Mouse (Mus musculus) midbrain, embryonic 16.5 days (tissue): Measurements from ENCODE around the gene Gli1. TPM values are rescaled to one million over a fixed set of nuclear protein-coding genes. Genes with fewer than 3 reads are reported as not detected.
"Not testable (repeated sequence)": the region's sequence is repeated elsewhere in the genome, so short reads cannot be mapped to it uniquely, and the experiment has no call there.

Source experiments
- ATAC-seq: fragments of 200-750 bp; cut with Nextera tagmentation; 2 replicates; pipeline ENCODE4 v1.8.0; 2017; ENCODE audit warnings: moderate TSS enrichment
- H3K27ac ChIP-seq: fragments of 300-500 bp; sonication (generic); 2 replicates; pipeline ENCODE4 v1.5.1; 2014; ENCODE audit warnings: mild to moderate bottlenecking, low read length, mixed read lengths
- H3K27me3 ChIP-seq: fragments of 300-500 bp; sonication (generic); 2 replicates; pipeline ENCODE4 v1.6.1; 2014; ENCODE audit warnings: low read depth, low read length, mixed read lengths; ENCODE audit not compliant: control insufficient read depth, insufficient read depth
- H3K36me3 ChIP-seq: fragments of 300-500 bp; sonication (generic); 2 replicates; pipeline ENCODE4 v1.6.1; 2014; ENCODE audit warnings: mild to moderate bottlenecking, low read length, moderate library complexity, mixed read lengths; ENCODE audit not compliant: control insufficient read depth, insufficient read depth
- H3K4me1 ChIP-seq: fragments of 300-500 bp; sonication (generic); 2 replicates; pipeline ENCODE4 v1.6.1; 2014; ENCODE audit warnings: mild to moderate bottlenecking, low read length, mixed read lengths; ENCODE audit not compliant: control insufficient read depth, insufficient read depth
- H3K4me2 ChIP-seq: fragments of 300-500 bp; sonication (generic); 2 replicates; pipeline ENCODE4 v1.6.1; 2014; ENCODE audit warnings: mild to moderate bottlenecking, low read length, mixed read lengths
- H3K4me3 ChIP-seq: fragments of 300-500 bp; sonication (generic); 2 replicates; pipeline ENCODE4 v1.5.1; 2014; ENCODE audit warnings: low read depth, mild to moderate bottlenecking, low read length, moderate library complexity, mixed read lengths
- H3K9ac ChIP-seq: fragments of 300-500 bp; sonication (generic); 2 replicates; pipeline ENCODE4 v1.6.1; 2014; ENCODE audit warnings: low read depth, low read length, mixed read lengths
- H3K9me3 ChIP-seq: fragments of 300-500 bp; sonication (generic); replicated peaks from 2 replicates; pipeline ENCODE4 v1.6.1; 2014; ENCODE audit warnings: mild to moderate bottlenecking, low read length, mixed read lengths; ENCODE audit not compliant: control insufficient read depth, poor library complexity, severe bottlenecking
- WGBS: fragments of 180-500 bp; shearing (Covaris S2); extraction: QIAGEN DNeasy Blood & Tissue Kit; methylation state at CpG from one replicate; pipeline ENCODE4 v1.1.7; 2014; 5-methylcytosine and 5-hydroxymethylcytosine counted together
- polyA plus RNA-seq: library from polyadenylated mRNA; unstranded; fragments of >200 nt; fragmentation: Nextera tagmentation; extraction: Ambion mirVana; gene quantifications from 2 replicates; pipeline ENCODE4 v1.2.1, GENCODE M21; 2015

Gli1 gene
- polyA plus RNA-seq, 1 experiment from 2014 or later = 0.92 TPM

DNA sequence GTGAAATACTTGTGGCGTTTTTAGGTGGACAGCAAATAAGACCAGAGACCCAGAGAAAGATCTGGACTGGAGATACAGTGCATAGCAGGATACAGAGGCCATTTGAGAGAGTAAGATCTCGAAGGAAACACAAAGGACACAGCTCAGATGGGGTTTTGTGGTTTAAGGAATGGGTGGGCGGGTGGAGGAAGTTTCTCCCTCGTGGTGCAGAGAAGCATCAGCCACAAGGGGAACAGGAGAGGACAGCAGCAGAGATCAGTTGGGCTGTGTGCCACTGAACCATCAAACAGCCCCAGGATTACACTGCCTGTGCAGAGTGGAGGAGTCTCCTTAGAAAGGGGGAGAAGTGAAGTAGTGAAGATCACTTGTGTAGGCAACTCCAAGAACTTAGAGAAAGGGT lies 23.8 kb downstream of the Gli1 start:
- H3K9me3 ChIP-seq = no peaks in the 10 kb centered on the region
- no peak overlapping the region for H3K27ac ChIP-seq
- H3K4me2 ChIP-seq = no peak overlapping the region
- H3K36me3 ChIP-seq = no peaks in the 10 kb centered on the region
- no peak overlapping the region for H3K9ac ChIP-seq
- no peaks in the 10 kb centered on the region for H3K4me1 ChIP-seq
- H3K27me3 ChIP-seq = peaks cover 5% of the 10 kb centered on the region; the same call in 1 of the 2 replicates
- no peak for ATAC-seq
- H3K4me3 ChIP-seq = no peak overlapping the region
- WGBS = 46% methylated on average over 4 of the region's 4 CpGs

DNA sequence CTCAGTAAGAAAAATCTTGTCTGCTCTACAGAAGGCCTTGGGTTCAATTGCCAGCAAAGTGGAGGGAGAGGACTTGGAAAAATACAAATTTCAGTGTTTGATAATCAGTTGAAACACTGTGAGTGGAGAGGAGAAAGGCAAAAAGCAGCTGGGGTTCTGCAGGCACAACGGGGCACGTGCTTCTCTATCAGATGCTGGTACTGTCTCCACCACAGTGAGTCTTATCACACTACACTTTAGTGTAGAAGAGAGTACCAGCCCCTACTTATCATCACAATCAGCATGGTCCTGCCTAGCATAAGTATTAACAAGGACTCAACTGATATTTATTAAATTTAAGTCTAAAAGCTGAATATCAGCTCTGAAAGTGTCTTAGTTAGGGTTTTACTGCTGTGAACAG lies 24.5 kb downstream of the Gli1 start:
- Histone ChIP-seq H3K9ac (no peak overlapping the region), H3K4me2 (no peak overlapping the region), H3K27ac (no peak overlapping the region), H3K4me1 (peaks cover 4% of the 10 kb centered on the region; the same call in 1 of the 2 replicates), H3K9me3 (no peaks in the 10 kb centered on the region), H3K4me3 (no peak overlapping the region), H3K36me3 (no peaks in the 10 kb centered on the region), H3K27me3 (peaks cover 2% of the 10 kb centered on the region; the same call in 1 of the 2 replicates)
- ATAC-seq = no peak
- WGBS = 74% methylated on average over 2 of the region's 2 CpGs

DNA sequence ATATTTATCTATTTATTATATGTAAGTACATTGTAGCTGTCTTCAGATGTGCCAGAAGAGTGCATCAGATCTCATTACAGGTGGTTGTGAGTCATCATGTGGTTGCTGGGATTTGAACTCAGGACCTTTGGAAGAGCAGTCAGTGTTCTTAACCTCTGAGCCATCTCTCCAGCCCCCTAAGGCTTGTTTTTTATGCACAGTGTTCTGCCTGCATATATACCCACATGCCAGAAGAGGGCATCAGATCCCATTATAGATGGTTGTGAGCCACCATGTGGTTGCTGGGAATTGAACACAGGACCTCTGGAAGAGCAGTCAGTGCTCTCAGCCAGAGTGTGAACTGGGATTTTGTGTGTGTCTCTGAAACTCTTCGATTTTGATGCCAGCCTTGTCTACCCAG lies 26.8 kb downstream of the Gli1 start:
- H3K27ac ChIP-seq, H3K4me2 ChIP-seq, ATAC-seq, H3K9ac ChIP-seq, H3K27me3 ChIP-seq, H3K9me3 ChIP-seq, H3K36me3 ChIP-seq, H3K4me3 ChIP-seq: not testable (repeated sequence)
- H3K4me1 ChIP-seq = peaks cover 13% of the 10 kb centered on the region
- 83% methylated on average over 1 of the region's 1 CpGs for WGBS

DNA sequence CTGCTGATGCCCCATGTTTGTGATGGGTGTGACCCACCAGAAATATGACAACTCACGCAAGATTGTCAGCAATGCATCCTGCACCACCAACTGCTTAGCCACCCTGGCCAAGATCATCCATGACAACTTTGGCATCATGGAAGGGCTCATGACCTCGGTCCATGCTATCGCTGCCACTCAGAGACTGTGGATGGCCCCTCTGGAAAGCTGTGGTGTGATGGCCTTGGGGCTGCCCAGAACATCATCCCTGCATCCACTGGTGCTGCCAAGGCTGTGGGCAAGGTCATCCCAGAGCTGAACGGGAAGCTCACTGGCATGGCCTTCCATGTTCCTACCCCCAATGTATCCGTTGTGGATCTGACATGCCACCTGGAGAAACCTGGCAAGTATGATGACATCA lies 28.3 kb downstream of the Gli1 start:
- peaks cover 13% of the 10 kb centered on the region for H3K4me1 ChIP-seq
- not testable (repeated sequence) for H3K4me3 ChIP-seq, H3K9me3 ChIP-seq, ATAC-seq, H3K36me3 ChIP-seq, H3K9ac ChIP-seq, H3K4me2 ChIP-seq, H3K27me3 ChIP-seq, H3K27ac ChIP-seq
- WGBS = 85% methylated on average over 5 of the region's 5 CpGs

DNA sequence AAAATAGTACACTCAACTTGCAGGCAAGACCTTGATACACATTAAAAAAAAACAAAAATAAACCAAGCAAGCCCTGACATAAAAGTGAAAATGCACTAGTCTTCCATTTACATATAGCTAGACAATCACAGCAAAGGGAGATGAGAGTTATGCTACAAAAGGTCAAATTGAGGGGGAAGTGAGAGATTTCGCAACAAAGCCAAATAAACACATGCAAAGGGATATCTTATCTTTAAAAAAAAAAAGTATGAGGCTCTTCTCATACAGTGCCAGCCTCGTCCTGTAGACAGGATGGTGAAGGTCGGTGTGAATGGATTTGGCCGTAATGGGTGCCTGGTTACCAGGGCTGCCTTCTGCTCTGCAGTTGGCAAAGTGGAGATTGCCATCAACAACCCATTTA lies 28.9 kb downstream of the Gli1 start:
- WGBS = 79% methylated on average over 4 of the region's 4 CpGs
- no peaks in the 10 kb centered on the region for H3K9me3 ChIP-seq
- H3K4me3 ChIP-seq = no peak overlapping the region
- peaks cover 8% of the 10 kb centered on the region for H3K36me3 ChIP-seq
- H3K4me2 ChIP-seq = no peak overlapping the region
- H3K27me3 ChIP-seq = peaks cover 2% of the 10 kb centered on the region; the same call in 1 of the 2 replicates
- ATAC-seq = no peak
- H3K4me1 ChIP-seq = peaks cover 13% of the 10 kb centered on the region
- no peak overlapping the region; the same call in 1 of the 2 replicates for H3K27ac ChIP-seq
- no peak overlapping the region for H3K9ac ChIP-seq

DNA sequence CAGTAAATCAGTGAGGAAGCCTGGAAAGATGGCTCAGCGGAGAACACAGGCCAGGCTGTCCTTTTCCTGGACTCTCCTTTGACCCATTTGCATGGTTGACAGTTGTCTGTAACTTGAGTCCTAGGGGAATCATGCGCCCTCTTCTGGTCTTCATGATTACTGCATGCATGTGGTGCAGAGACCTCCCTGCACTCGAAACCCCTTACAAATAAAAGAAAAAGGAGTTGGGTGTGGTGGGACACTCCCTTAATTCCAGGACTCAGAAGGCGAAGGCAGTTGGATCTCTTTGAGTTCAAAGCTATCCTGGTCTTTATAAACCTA lies 29.5 kb downstream of the Gli1 start:
- Histone ChIP-seq H3K36me3 (peaks cover 13% of the 10 kb centered on the region), H3K27me3 (peaks cover 1% of the 10 kb centered on the region; the same call in 1 of the 2 replicates), H3K9ac (peak overlapping the region; percentile 62), H3K4me3 (peak overlapping the region; percentile 52), H3K9me3 (no peaks in the 10 kb centered on the region), H3K4me2 (peak overlapping the region; percentile 65), H3K4me1 (peaks cover 13% of the 10 kb centered on the region), H3K27ac (peak overlapping the region; percentile 76)
- ATAC-seq = peak; percentile 65
- WGBS = 2% methylated on average over 4 of the region's 4 CpGs

DNA sequence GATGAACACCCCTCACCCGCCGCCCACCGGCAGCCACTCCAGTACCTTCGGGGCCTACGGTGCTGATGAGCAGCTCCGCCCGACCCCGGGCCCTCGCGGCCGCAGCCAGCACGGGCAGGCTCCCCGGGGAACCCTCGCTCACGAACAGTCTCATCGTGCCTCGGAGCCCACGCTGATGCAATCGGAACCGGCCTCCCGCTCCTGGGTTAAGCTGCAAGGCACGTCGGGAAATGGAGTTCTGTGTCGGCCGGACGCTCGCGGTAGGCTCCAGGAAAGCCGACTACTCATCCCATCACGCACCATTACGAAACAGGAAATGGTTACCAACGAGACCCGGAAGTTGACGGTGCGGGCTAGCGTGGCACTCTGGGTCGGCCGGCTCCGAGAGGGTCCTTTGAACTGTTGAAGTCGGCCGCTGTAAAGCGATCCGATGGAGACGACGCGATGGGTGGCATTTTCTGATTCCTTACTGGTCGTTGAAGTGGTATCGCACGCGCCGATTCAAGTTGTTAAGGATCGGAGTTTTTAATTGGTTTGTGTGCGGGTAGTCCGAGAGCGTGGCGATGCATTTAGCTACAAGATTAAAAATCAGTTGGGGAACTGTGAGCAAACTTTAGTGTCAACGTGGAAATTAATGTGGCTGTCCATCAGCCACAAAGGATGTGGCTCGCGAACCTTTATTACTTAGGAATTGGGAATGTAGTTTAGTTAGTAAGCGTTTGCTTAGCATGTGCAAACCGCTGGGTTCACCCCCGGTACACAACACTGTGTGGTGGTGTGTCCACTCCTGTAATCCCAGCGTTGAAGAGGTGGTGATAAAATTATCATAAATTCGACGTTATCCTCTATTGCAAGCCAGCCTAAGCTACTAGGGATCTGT lies 30.1 kb downstream of the Gli1 start, which contains the start of gene Mars:
Mars (minus strand) TSS at position 311 of the 880 bp plus-strand sequence.
- peaks cover 16% of the 10 kb centered on the region for H3K36me3 ChIP-seq
- H3K9ac ChIP-seq = peak within 1 kb of the TSS; percentile 69
- peak; percentile 98 for ATAC-seq
- peak within 1 kb of the TSS; percentile 76 for H3K27ac ChIP-seq
- peak within 1 kb of the TSS; percentile 52 for H3K4me3 ChIP-seq
- under 1% methylated on average over 64 of the region's 65 CpGs for WGBS
- H3K27me3 ChIP-seq = no peaks in the 10 kb centered on the region
- H3K4me2 ChIP-seq = peak within 1 kb of the TSS; percentile 76
- peaks cover 13% of the 10 kb centered on the region for H3K4me1 ChIP-seq
- H3K9me3 ChIP-seq = no peaks in the 10 kb centered on the region

DNA sequence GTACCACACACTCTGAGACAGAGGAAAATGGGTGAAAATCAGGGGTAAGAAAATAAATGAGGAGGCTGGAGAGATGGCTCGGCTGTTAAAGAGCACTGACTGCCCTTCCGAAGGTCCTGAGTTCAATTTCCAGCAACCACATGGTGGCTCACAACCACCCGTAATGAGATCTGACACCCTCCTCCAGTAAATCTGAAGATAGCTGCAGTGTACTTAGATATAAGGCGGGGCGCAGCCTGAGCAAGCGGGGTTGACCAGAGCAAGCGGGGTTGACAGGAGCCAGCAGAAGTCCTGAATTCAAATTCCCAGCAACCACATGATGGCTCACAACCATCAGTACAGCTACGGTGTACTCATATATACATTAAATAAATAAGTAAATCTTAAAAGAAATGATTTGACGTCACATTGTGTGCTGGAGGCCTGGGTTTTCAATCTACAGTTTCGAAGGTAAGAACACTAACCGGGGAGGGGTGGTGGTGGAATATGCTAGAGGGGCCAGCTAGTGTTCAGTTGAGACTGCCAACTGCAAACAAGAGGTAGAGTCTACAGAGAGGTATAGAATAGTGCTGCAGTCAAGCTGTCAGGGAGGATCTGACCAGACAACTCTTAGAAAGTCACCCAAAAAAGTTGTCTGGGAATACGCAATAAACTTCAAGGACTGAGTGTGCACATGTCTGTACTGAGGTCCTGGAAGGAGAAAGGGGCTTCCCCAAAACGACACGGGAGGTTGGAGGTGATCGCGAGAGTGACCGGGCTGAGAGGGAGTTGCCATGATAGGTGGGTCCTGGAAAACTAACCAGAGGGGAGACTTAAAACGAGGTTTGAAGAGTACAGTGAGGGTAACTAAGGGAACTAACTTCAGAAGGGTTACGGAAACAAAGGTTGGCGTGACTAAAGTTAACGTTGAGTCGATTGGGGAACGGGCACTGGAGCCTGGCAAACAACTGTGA lies 31.0 kb downstream of the Gli1 start:
- 39% methylated on average over 23 of the region's 23 CpGs for WGBS
- peaks cover 13% of the 10 kb centered on the region for H3K4me1 ChIP-seq
- H3K4me3 ChIP-seq = peak overlapping the region; percentile 52
- no peaks in the 10 kb centered on the region for H3K9me3 ChIP-seq
- peak overlapping the region; percentile 76 for H3K4me2 ChIP-seq
- H3K36me3 ChIP-seq = peaks cover 24% of the 10 kb centered on the region
- no peaks in the 10 kb centered on the region for H3K27me3 ChIP-seq
- peak overlapping the region; percentile 44 for H3K27ac ChIP-seq
- peak overlapping the region; percentile 69 for H3K9ac ChIP-seq
- peak; percentile 47 for ATAC-seq
